Mouse (Mus musculus) spleen, adult 2 months (tissue): Measurements from ENCODE around the gene Dbf4. TPM values are rescaled to one million over a fixed set of nuclear protein-coding genes. Genes with fewer than 3 reads are reported as not detected.
A peak's percentile ranks its signal among the peaks of the same experiment; 100 is the strongest.

ENCODE experiments used
- DNase-seq, 2 experiments: peaks; one replicate each; pipeline versions ENCODE4 v3.0.0 to v3.0.0-alpha.2; 2012 to 2021; ENCODE audit warnings: low spot score in 2 of 2, low read depth in 1 of 2
- H3K27ac ChIP-seq: fragments of 200-500 bp; 2 replicates; pipeline ENCODE4 v1.5.1; 2012; ENCODE audit warnings: low read length, inconsistent platforms; ENCODE audit not compliant: insufficient read depth
- H3K27me3 ChIP-seq: fragments of 200-500 bp; 2 replicates; pipeline ENCODE4 v1.6.1; 2012; ENCODE audit warnings: mild to moderate bottlenecking, moderate library complexity, low read length, inconsistent platforms; ENCODE audit not compliant: control insufficient read depth, insufficient read depth
- H3K36me3 ChIP-seq: fragments of 200-500 bp; 2 replicates; pipeline ENCODE4 v1.6.1; 2012; ENCODE audit warnings: mild to moderate bottlenecking, low read length, inconsistent platforms; ENCODE audit not compliant: control insufficient read depth, insufficient read depth
- H3K4me1 ChIP-seq: fragments of 200-500 bp; 2 replicates; pipeline ENCODE4 v1.6.1; 2011; ENCODE audit warnings: inconsistent platforms; ENCODE audit not compliant: control insufficient read depth, insufficient read depth, insufficient read length
- H3K4me3 ChIP-seq: fragments of 200-500 bp; 2 replicates; pipeline ENCODE4 v1.5.1; 2011; ENCODE audit warnings: mild to moderate bottlenecking, inconsistent platforms; ENCODE audit not compliant: insufficient read depth, insufficient read length; ENCODE audit errors: extremely low read depth
- CTCF ChIP-seq: fragments of 200-500 bp; IDR thresholded peaks from 2 replicates; pipeline ENCODE4 v1.5.1; 2011; ENCODE audit warnings: mild to moderate bottlenecking, inconsistent platforms; ENCODE audit not compliant: insufficient read depth, insufficient read length, insufficient replicate concordance; ENCODE audit errors: extremely low read depth
- POLR2A ChIP-seq: fragments of 200-500 bp; IDR thresholded peaks from 2 replicates; pipeline ENCODE4 v1.6.1; 2011; ENCODE audit warnings: low read depth, low read length, inconsistent platforms
- WGBS: fragments of 180-500 bp; shearing (Covaris S2); methylation state at CpG from one replicate; pipeline ENCODE4 v1.1.7; 2018; 5-methylcytosine and 5-hydroxymethylcytosine counted together
- polyA plus RNA-seq: library from polyadenylated mRNA; depleted of rRNA; stranded (reverse); fragments of >200 nt; gene quantifications from 2 replicates; pipeline ENCODE4 v1.2.3, GENCODE M21; 2012; rRNA removed

Dbf4 gene
- polyA plus RNA-seq, result 3.4 and 6.2 TPM in 2 replicates

DNA sequence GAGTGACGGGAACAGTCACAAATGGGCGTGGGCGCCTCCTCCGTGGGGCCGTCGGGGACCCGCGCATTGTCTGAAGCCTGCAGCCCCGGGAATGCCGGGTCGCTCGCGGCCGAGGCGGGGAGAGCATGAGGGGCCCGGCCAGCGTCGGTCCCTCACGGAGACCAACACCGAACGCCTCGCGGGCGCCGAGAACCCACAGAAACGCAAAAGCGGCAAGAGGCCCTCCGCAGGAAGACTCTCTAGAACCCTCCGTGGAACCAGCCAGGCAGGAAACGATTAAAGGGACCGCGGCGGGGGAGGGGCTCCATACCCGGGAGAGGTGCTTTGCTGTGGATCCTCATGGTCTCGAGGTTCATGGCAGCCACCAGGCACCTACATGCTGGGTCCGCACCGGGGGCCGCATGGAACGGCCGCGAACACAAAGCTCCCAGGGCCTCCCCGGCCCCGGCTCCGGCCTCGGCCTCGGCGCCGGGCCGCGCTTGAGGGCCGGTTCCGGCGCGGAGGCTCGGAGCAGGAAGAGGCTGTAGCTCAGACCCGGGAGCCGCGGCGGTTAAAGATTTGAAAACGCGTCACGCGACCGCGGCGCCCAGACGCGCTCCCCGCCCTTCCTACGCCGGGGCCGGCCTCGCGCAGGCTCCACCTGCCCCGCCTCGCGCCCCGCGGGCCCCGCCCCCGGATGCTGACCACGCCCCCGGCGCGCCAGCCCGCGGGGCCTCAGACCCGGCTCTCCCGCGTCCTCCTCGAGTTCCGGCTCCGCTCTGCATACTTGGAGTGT, at the start of gene Dbf4, which contains the start of gene Slc25a40:
Gene Dbf4, minus strand, starts transcription at position 560 of the 775 bp plus-strand sequence.
Gene Slc25a40, plus strand, starts transcription at position 694 of the 775 bp plus-strand sequence.
- Histone ChIP-seq H3K27ac (peak within 1 kb of the TSS; percentile 87), H3K27me3 (no peaks in the 10 kb centered on the region), H3K36me3 (no peaks in the 10 kb centered on the region), H3K4me1 (peaks cover 4% of the 10 kb centered on the region), H3K4me3 (peak within 1 kb of the TSS; percentile 100)
- under 1% methylated on average over 82 of the region's 93 CpGs for WGBS
- TF ChIP-seq POLR2A (peak; percentile 37; the same call in 1 of the 2 replicates), CTCF (no peak)
- DNase-seq, result peak; percentile 77 to 92

DNA sequence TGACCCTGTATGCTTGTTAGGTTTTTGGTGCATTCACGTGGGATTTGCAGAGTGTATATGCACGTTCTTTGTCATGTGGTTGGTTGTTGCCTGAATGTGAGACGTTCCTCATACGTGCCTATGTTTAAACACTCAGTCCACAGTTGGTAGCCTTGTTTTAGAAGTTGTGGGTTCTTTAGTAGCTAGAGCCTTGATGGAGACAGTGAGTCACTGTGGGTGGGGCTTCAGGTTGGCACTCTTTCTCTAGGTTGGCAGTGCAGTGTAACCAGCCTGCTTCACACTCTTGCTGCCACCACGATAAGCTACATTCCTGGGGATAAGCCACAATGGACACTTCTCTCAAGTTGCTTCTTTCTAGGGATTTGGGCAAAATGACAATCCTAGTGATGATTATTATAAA, 34.0 kb upstream of the Dbf4 start:
- Histone ChIP-seq H3K4me1 (peaks cover 4% of the 10 kb centered on the region; the same call in 1 of the 2 replicates), H3K27me3 (no peaks in the 10 kb centered on the region), H3K36me3 (peaks cover 2% of the 10 kb centered on the region; the same call in 1 of the 2 replicates), H3K4me3 (no peak overlapping the region), H3K27ac (no peak overlapping the region)
- no peak for TF ChIP-seq CTCF
- TF ChIP-seq POLR2A, result no peak
- peak in 1 of 2 experiments; percentile 17 for DNase-seq
- WGBS, result 39% methylated on average over 5 of the region's 5 CpGs

DNA sequence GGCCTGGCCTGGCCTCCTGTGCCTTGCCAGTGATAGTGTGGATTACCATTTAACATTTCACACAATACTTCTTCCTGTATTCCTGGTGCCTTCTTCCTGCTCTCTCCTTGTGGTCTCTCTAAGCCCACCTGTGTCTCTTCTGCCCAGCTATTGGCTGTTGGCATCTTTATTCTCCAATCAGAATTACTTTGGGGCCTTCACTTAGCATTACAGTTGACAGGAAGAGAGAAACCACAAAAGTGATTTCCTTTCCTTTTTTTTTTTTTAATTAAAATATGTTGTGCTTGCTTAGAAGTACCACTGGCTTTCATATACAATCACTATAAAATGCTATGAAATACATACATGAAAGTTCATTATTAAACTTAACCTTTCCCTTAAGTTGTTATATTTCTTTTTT, 33.0 kb upstream of the Dbf4 start:
- H3K36me3 ChIP-seq, result peaks cover 2% of the 10 kb centered on the region; the same call in 1 of the 2 replicates
- H3K27me3 ChIP-seq, result no peaks in the 10 kb centered on the region
- TF ChIP-seq POLR2A, result no peak
- TF ChIP-seq CTCF, result no peak
- H3K4me3 ChIP-seq, result no peak overlapping the region
- DNase-seq, result no peak
- H3K27ac ChIP-seq, result peak overlapping the region; percentile 43; the same call in 1 of the 2 replicates
- H3K4me1 ChIP-seq, result peaks cover 4% of the 10 kb centered on the region; the same call in 1 of the 2 replicates

DNA sequence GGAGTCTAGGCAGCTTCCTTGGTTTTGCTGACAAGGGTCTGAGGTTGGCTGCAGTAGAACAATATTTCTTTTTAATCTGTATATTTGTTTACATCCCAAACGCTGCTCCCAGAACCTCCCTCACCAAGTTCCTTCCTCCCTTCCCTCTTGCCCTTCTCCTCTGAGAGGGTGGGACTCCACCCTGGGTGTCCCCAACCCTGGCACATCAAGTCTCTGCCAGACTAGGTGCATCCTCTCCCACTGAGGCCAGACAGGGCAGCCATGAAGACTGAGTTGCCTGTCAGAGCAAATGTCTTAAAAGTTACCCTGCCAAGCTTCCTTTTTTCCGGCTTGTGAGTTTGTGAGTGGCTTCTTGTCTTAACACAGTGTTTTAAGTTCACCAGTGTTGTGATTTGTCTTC, 16.6 kb upstream of the Dbf4 start:
- no peak for TF ChIP-seq CTCF
- TF ChIP-seq POLR2A, result no peak
- no peak for DNase-seq
- WGBS, result 69% methylated on average over 2 of the region's 2 CpGs
- Histone ChIP-seq H3K36me3 (peaks cover 7% of the 10 kb centered on the region), H3K27ac (no peak overlapping the region), H3K27me3 (no peaks in the 10 kb centered on the region), H3K4me3 (no peak overlapping the region), H3K4me1 (no peaks in the 10 kb centered on the region)

DNA sequence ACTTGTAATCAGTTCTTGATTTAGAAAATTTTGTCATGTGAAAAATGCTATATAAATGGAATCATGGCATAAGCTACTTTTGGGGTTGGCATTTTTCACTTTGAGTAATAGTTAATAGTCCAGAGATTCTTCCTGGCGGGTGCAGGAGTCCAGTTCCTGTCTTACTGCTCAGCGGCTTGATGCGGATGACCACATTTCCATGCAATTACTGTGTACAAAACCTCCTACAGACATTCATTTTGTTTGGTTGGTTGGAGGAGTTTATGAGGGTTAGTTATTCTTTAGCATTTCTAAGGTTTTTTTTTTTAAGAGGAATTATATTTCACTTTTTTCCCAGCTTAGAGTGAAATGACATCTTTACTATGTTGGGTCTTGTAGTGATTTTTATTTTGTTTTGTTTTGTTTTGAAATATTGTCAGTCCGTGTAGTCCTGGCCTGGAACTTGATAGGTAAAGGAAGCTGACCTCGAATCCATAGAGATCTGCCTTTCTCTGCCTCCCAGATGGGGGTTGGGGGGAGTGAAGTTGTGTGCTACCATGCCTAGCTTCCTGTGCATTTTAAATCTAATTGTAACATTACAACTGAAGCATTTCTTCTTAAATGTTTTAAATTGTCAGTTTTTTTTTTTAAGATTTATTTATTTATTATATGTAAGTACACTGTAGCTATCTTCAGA, 15.1 kb upstream of the Dbf4 start:
- H3K27me3 ChIP-seq, result no peaks in the 10 kb centered on the region
- H3K27ac ChIP-seq, result no peak overlapping the region
- H3K4me1 ChIP-seq, result no peaks in the 10 kb centered on the region
- H3K4me3 ChIP-seq, result no peak overlapping the region
- TF ChIP-seq CTCF, result no peak
- TF ChIP-seq POLR2A, result no peak
- 95% methylated on average over 5 of the region's 5 CpGs for WGBS
- no peak for DNase-seq
- peaks cover 7% of the 10 kb centered on the region for H3K36me3 ChIP-seq

DNA sequence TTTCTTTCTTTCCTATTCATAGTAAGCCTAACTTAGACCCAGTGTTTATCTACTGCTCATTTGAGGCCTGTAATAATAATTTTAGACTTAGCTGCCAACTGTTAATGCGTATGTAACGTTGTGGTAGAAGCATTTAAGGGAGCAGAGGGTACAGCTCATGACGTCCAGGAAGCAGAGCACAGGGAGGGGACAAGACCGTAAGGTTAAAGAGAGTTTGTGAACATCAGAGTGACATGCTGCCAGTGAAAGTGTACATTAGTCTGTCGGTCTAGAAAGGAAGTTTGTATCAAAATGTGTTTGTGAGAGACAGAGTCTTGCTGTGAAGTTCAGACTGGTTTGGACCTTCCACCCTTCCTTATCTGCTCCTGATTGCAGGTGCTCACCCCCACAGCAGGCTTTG, 3.4 kb upstream of the Dbf4 start:
- Histone ChIP-seq H3K27ac (peak overlapping the region; percentile 47; the same call in 1 of the 2 replicates), H3K27me3 (no peaks in the 10 kb centered on the region), H3K4me1 (peaks cover 4% of the 10 kb centered on the region), H3K4me3 (no peak overlapping the region), H3K36me3 (peaks cover 1% of the 10 kb centered on the region; the same call in 1 of the 2 replicates)
- no peak for TF ChIP-seq POLR2A
- no peak for TF ChIP-seq CTCF
- no peak for DNase-seq
- WGBS, result 57% methylated on average over 5 of the region's 5 CpGs
